Mouse (Mus musculus) neutrophil, adult 65 days (primary cell): Measurements from ENCODE around the gene Papss2. TPM values are rescaled to one million over a fixed set of nuclear protein-coding genes. Genes with fewer than 3 reads are reported as not detected.

Source experiments
- total RNA-seq: library from RNA; stranded (reverse); gene quantifications from 2 replicates; pipeline ENCODE4 v1.2.4, GENCODE M21; 2023

The Papss2 gene
- total RNA-seq: 11.4 and 11.7 TPM in 2 replicates

GRCm38 (mm10) chr19:32595506-32596286 is at the start of gene Papss2:
Gene Papss2, plus strand, starts transcription at chr19:32595790.

Other genes starting within 250 kb of the Papss2 start
- 148 and 175 TPM in 2 replicates for gene Sgms1, start 206.1 kb upstream of the Papss2 start, total RNA-seq
- 28.1 and 28.8 TPM in 2 replicates for gene Rpl9-ps6, start 129.2 kb upstream of the Papss2 start, total RNA-seq
- 12.1 and 14.5 TPM in 2 replicates for gene Minpp1, start 110.0 kb upstream of the Papss2 start, total RNA-seq
- 21.5 and 28.4 TPM in 2 replicates for gene Atad1, start 144.0 kb downstream of the Papss2 start, total RNA-seq
- gene Pten, start 161.7 kb downstream of the Papss2 start, total RNA-seq: 167 TPM in 2 replicates